10 mouse cellular contexts compared by ENCODE assay signal in genomic region chr11:98926553-98926952, GRCm38 (mm10). TPM values are rescaled to one million over a fixed set of nuclear protein-coding genes. Genes with fewer than 3 reads are reported as not detected.
DNase-seq lines count a peak whose midpoint lies in the region; ATAC-seq and TF ChIP-seq lines count a peak whose summit lies in the region.
"Had no signal": no experiment of that assay in that cellular context is flagged by ENCODE, and none has a peak within 500 bp of the region (broad histone marks: within the 10 kb centered on the region; RNA-seq: fewer than 3 reads in every experiment).

No protein-coding gene starts in this region.

- H3K27ac ChIP-seq in forebrain, embryonic 13.5 days = peak overlapping the region; percentile 19; the same call in 1 of the 2 replicates
- no peak overlapping the region for H3K27ac ChIP-seq in forebrain, embryonic 14.5 days (ENCODE audit: low read depth, low read length)
- H3K27ac ChIP-seq in lung, embryonic 14.5 days (ENCODE audit: low read depth) = peak overlapping the region; percentile 95
- H3K27ac ChIP-seq in hindbrain, embryonic 12.5 days = peak overlapping the region; percentile 84
- H3K27ac ChIP-seq in neural tube, embryonic 15.5 days (replicated peaks) = peak overlapping the region; percentile 72

- H3K9ac ChIP-seq in forebrain, embryonic 13.5 days = no peak overlapping the region
- H3K9ac ChIP-seq in forebrain, embryonic 14.5 days (ENCODE audit: low read length) = no peak overlapping the region
- H3K9ac ChIP-seq in lung, embryonic 14.5 days = peak overlapping the region; percentile 27; the same call in 1 of the 2 replicates
- no peak overlapping the region for H3K9ac ChIP-seq in hindbrain, embryonic 12.5 days
- H3K9ac ChIP-seq in neural tube, embryonic 15.5 days (replicated peaks) = no peak overlapping the region

- H3K9me3 ChIP-seq in forebrain, embryonic 13.5 days (replicated peaks) = no peaks in the 10 kb centered on the region
- H3K9me3 ChIP-seq in forebrain, embryonic 14.5 days (replicated peaks; ENCODE audit: control insufficient read depth, low read length) = no peaks in the 10 kb centered on the region
- H3K9me3 ChIP-seq in lung, embryonic 14.5 days (ENCODE audit: low read depth, low read length) = no peaks in the 10 kb centered on the region
- H3K9me3 ChIP-seq in hindbrain, embryonic 12.5 days (replicated peaks) = no peaks in the 10 kb centered on the region
- no peaks in the 10 kb centered on the region for H3K9me3 ChIP-seq in neural tube, embryonic 15.5 days (replicated peaks)

- no peak for TF ChIP-seq CTCF in lung, embryonic 14.5 days (IDR thresholded peaks at IDR 0.05; ENCODE audit: low read depth)

- H3K36me3 ChIP-seq in forebrain, embryonic 13.5 days (ENCODE audit: poor library complexity, severe bottlenecking) = no peaks in the 10 kb centered on the region
- H3K36me3 ChIP-seq in forebrain, embryonic 14.5 days (ENCODE audit: control insufficient read depth, insufficient read depth, low read length) = no peaks in the 10 kb centered on the region
- 0 out of 2 replicates have a peak, but pooled peaks cover 6% of the 10 kb centered on the region for H3K36me3 ChIP-seq in lung, embryonic 14.5 days (ENCODE audit: insufficient read depth)
- no peaks in the 10 kb centered on the region for H3K36me3 ChIP-seq in hindbrain, embryonic 12.5 days
- no peaks in the 10 kb centered on the region for H3K36me3 ChIP-seq in neural tube, embryonic 15.5 days

- no peak for ATAC-seq in forebrain, embryonic 13.5 days
- no peak for ATAC-seq in forebrain, embryonic 14.5 days
- ATAC-seq in lung, embryonic 14.5 days (ENCODE audit: insufficient read depth) = no peak
- no peak for ATAC-seq in hindbrain, embryonic 12.5 days (ENCODE audit: low FRiP score)
- ATAC-seq in neural tube, embryonic 15.5 days (ENCODE audit: low FRiP score) = no peak
- ATAC-seq in frontal cortex, adult (ENCODE audit: low TSS enrichment) = no peak
- ATAC-seq: activated CD4-positive, CD25-positive, alpha-beta regulatory T cell, adult 4 months had no signal

- DNase-seq in forebrain, embryonic 14.5 days (ENCODE audit: low spot score) = no peak
- no peak for DNase-seq in lung, embryonic 14.5 days
- no peak for DNase-seq in lung, postnatal 4 days
- no peak for DNase-seq in cerebellum, postnatal 4 days (ENCODE audit: low spot score in 2 of 2)

- H3K4me1 ChIP-seq in forebrain, embryonic 13.5 days = peaks cover 88% of the 10 kb centered on the region
- H3K4me1 ChIP-seq in forebrain, embryonic 14.5 days (ENCODE audit: control insufficient read depth, insufficient read depth, low read length) = peaks cover 57% of the 10 kb centered on the region
- peaks cover 79% of the 10 kb centered on the region for H3K4me1 ChIP-seq in lung, embryonic 14.5 days (ENCODE audit: insufficient read depth)
- peaks cover 90% of the 10 kb centered on the region for H3K4me1 ChIP-seq in hindbrain, embryonic 12.5 days
- H3K4me1 ChIP-seq in neural tube, embryonic 15.5 days = peaks cover 93% of the 10 kb centered on the region

- H3K4me2 ChIP-seq in forebrain, embryonic 13.5 days = no peak overlapping the region
- no peak overlapping the region for H3K4me2 ChIP-seq in forebrain, embryonic 14.5 days (ENCODE audit: low read length)
- H3K4me2 ChIP-seq in lung, embryonic 14.5 days = peak overlapping the region; percentile 54
- H3K4me2 ChIP-seq in hindbrain, embryonic 12.5 days (replicated peaks) = no peak overlapping the region
- H3K4me2 ChIP-seq in neural tube, embryonic 15.5 days = peak overlapping the region; percentile 25; the same call in 1 of the 2 replicates

- no peaks in the 10 kb centered on the region for H3K27me3 ChIP-seq in forebrain, embryonic 13.5 days
- no peaks in the 10 kb centered on the region for H3K27me3 ChIP-seq in forebrain, embryonic 14.5 days (replicated peaks; ENCODE audit: control insufficient read depth, insufficient read depth, low read length)
- no peaks in the 10 kb centered on the region for H3K27me3 ChIP-seq in lung, embryonic 14.5 days (ENCODE audit: insufficient read depth, low read length)
- no peaks in the 10 kb centered on the region for H3K27me3 ChIP-seq in hindbrain, embryonic 12.5 days
- no peaks in the 10 kb centered on the region for H3K27me3 ChIP-seq in neural tube, embryonic 15.5 days (replicated peaks)

- 66% methylated on average over 7 of the region's 7 CpGs for WGBS in forebrain, embryonic 13.5 days
- WGBS in forebrain, embryonic 14.5 days = 75% methylated on average over 7 of the region's 7 CpGs
- 59% methylated on average over 7 of the region's 7 CpGs for WGBS in lung, embryonic 14.5 days
- 51% methylated on average over 7 of the region's 7 CpGs for WGBS in hindbrain, embryonic 12.5 days
- 68% methylated on average over 7 of the region's 7 CpGs for WGBS in neural tube, embryonic 15.5 days

- H3K4me3 ChIP-seq in forebrain, embryonic 13.5 days = no peak overlapping the region
- H3K4me3 ChIP-seq in forebrain, embryonic 14.5 days (ENCODE audit: low read depth, low read length) = no peak overlapping the region
- H3K4me3 ChIP-seq in lung, embryonic 14.5 days (ENCODE audit: low read depth, low read length) = no peak overlapping the region
- no peak overlapping the region for H3K4me3 ChIP-seq in hindbrain, embryonic 12.5 days
- no peak overlapping the region for H3K4me3 ChIP-seq in neural tube, embryonic 15.5 days (replicated peaks)
- H3K4me3 ChIP-seq: erythroblast, embryonic 14.5 days had no signal

RNA-seq across cellular contexts. Expression of gene Rara, which starts 1.1 kb away (rescaled TPM):
- 8.7 and 10.2 TPM in 2 replicates for polyA plus RNA-seq in forebrain, embryonic 13.5 days (2015; fragmentation: Nextera tagmentation; extraction: Ambion mirVana)
- polyA plus RNA-seq in forebrain, embryonic 14.5 days (2014; fragmentation: Nextera tagmentation; extraction: Ambion mirVana) = 8.2 and 9.8 TPM in 2 replicates
- polyA plus RNA-seq in lung, embryonic 14.5 days (2014; fragmentation: Nextera tagmentation; extraction: Ambion mirVana) = 43.2 and 45.3 TPM in 2 replicates
- polyA plus RNA-seq in hindbrain, embryonic 12.5 days (2016; fragmentation: Nextera tagmentation; extraction: Ambion mirVana) = 38.6 and 46.9 TPM in 2 replicates
- polyA plus RNA-seq in neural tube, embryonic 15.5 days (2015; fragmentation: Nextera tagmentation; extraction: Ambion mirVana) = 17.3 and 19.9 TPM in 2 replicates

RNA-seq across cellular contexts. Expression of gene Cdc6, which starts 19.0 kb away (rescaled TPM):
- 23.0 and 26.9 TPM in 2 replicates for polyA plus RNA-seq in forebrain, embryonic 13.5 days (2015; fragmentation: Nextera tagmentation; extraction: Ambion mirVana)
- polyA plus RNA-seq in forebrain, embryonic 14.5 days (2014; fragmentation: Nextera tagmentation; extraction: Ambion mirVana) = 14.1 and 16.4 TPM in 2 replicates
- polyA plus RNA-seq in lung, embryonic 14.5 days (2014; fragmentation: Nextera tagmentation; extraction: Ambion mirVana) = 47.0 and 48.1 TPM in 2 replicates
- polyA plus RNA-seq in hindbrain, embryonic 12.5 days (2016; fragmentation: Nextera tagmentation; extraction: Ambion mirVana) = 19.0 and 20.2 TPM in 2 replicates
- polyA plus RNA-seq in neural tube, embryonic 15.5 days (2015; fragmentation: Nextera tagmentation; extraction: Ambion mirVana) = 3.8 and 12.0 TPM in 2 replicates

RNA-seq across cellular contexts. Expression of gene Gjd3, which starts 56.3 kb away (rescaled TPM):
- 0.21 TPM in 1 of 2 replicates, not detected in the other for polyA plus RNA-seq in forebrain, embryonic 13.5 days (2015; fragmentation: Nextera tagmentation; extraction: Ambion mirVana)
- 0.27 and 0.28 TPM in 2 replicates for polyA plus RNA-seq in forebrain, embryonic 14.5 days (2014; fragmentation: Nextera tagmentation; extraction: Ambion mirVana)
- 0.31 TPM in 1 of 2 replicates, not detected in the other for polyA plus RNA-seq in lung, embryonic 14.5 days (2014; fragmentation: Nextera tagmentation; extraction: Ambion mirVana)
- 0.88 and 1.1 TPM in 2 replicates for polyA plus RNA-seq in hindbrain, embryonic 12.5 days (2016; fragmentation: Nextera tagmentation; extraction: Ambion mirVana)
- polyA plus RNA-seq in neural tube, embryonic 15.5 days (2015; fragmentation: Nextera tagmentation; extraction: Ambion mirVana) = 2.2 and 3.0 TPM in 2 replicates
- polyA plus RNA-seq: erythroblast, embryonic 14.5 days had no signal

Comparison
In these comparisons a context has a peak if more than half of its experiments do, and no peak if none do; other contexts are left out.
1. H3K4me2 ChIP-seq: peak in lung, embryonic 14.5 days (single experiment) and neural tube, embryonic 15.5 days (single experiment); none in forebrain, embryonic 13.5 days (single experiment), forebrain, embryonic 14.5 days (single experiment) and hindbrain, embryonic 12.5 days (single experiment).